In the genomic region with DNA sequence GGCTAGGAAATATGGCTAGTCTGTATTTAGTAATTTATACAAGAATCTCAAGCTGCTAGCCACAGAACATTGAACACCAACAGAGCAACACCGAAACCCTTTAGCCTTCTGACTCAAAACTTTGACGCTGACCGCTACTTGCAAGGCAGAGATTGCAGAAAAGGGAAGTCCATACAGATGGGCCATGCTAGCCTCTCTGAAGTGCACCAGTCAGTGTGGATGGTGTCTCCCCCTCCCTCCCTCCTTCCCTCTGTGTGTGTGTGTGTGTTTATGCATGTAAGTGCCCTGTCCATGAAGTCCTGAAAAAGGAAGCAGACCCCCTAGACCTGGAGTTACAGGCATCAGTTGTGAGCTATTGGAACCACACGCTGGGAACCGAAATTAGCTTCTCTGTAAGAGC, we compare ENCODE assay signal across 20 mouse cellular contexts. TPM values are rescaled to one million over a fixed set of nuclear protein-coding genes. Genes with fewer than 3 reads are reported as not detected.
DNase-seq lines count a peak whose midpoint lies in the region; ATAC-seq and TF ChIP-seq lines count a peak whose summit lies in the region.
"Had no signal": no experiment of that assay in that cellular context is flagged by ENCODE, and none has a peak within 500 bp of the region (broad histone marks: within the 10 kb centered on the region; RNA-seq: fewer than 3 reads in every experiment).

No protein-coding gene starts in this region.

- no peak for DNase-seq in spleen, adult 2 months (ENCODE audit: low read depth in 1 of 2, low spot score in 2 of 2)
- no peak for DNase-seq in spleen, adult 12 weeks (ENCODE audit: low spot score)
- no peak for DNase-seq in adrenal gland, adult 8-10 months
- no peak for DNase-seq in retina, embryonic 14.5 days (ENCODE audit: low spot score)
- DNase-seq: adrenal gland, postnatal 14 days; cerebellum, adult 9-11 months; embryo, embryonic 11 days; midbrain, embryonic 14.5 days; thymus, adult 18-20 months had no signal

- no peak overlapping the region for H3K4me3 ChIP-seq in spleen, adult 2 months (ENCODE audit: extremely low read depth, insufficient read depth, insufficient read length)
- no peak overlapping the region for H3K4me3 ChIP-seq in bone marrow macrophage, adult 2 months (ENCODE audit: insufficient read depth, low read length)
- H3K4me3 ChIP-seq in megakaryocyte, embryonic 14.5 days (replicated peaks), result peak overlapping the region; percentile 9
- H3K4me3 ChIP-seq in intestine, postnatal 0 days (ENCODE audit: low read depth, low read length), result no peak overlapping the region
- H3K4me3 ChIP-seq: embryonic facial prominence, embryonic 15.5 days; forebrain, embryonic 10.5 days; heart, adult 2 months; hindbrain, embryonic 13.5 days; kidney, embryonic 15.5 days; left cerebral cortex, adult 2 months; limb, embryonic 10.5 days; liver, embryonic 12.5 days had no signal

- no peak overlapping the region for H3K9ac ChIP-seq in intestine, postnatal 0 days (ENCODE audit: low read depth, low read length)
- H3K9ac ChIP-seq: embryonic facial prominence, embryonic 15.5 days; hindbrain, embryonic 13.5 days; kidney, embryonic 15.5 days; liver, embryonic 12.5 days had no signal

- H3K36me3 ChIP-seq in spleen, adult 2 months (ENCODE audit: control insufficient read depth, insufficient read depth, low read length), result no peaks in the 10 kb centered on the region
- no peaks in the 10 kb centered on the region for H3K36me3 ChIP-seq in megakaryocyte, embryonic 14.5 days (replicated peaks; ENCODE audit: low read length)
- H3K36me3 ChIP-seq in intestine, postnatal 0 days (ENCODE audit: control insufficient read depth, insufficient read depth), result no peaks in the 10 kb centered on the region
- H3K36me3 ChIP-seq: embryonic facial prominence, embryonic 15.5 days; forebrain, embryonic 10.5 days; hindbrain, embryonic 13.5 days; kidney, embryonic 15.5 days; limb, embryonic 10.5 days; liver, embryonic 12.5 days had no signal

- ATAC-seq in intestine, postnatal 0 days, result no peak
- ATAC-seq: liver, embryonic 12.5 days had no signal

- TF ChIP-seq POLR2A in spleen, adult 2 months (IDR thresholded peaks at IDR 0.05; ENCODE audit: low read depth, low read length), result no peak
- no peak for TF ChIP-seq POLR2A in bone marrow macrophage, adult 2 months (IDR thresholded peaks at IDR 0.05; ENCODE audit: borderline replicate concordance, low read depth, low read length)

- peaks cover 8% of the 10 kb centered on the region for H3K9me3 ChIP-seq in megakaryocyte, embryonic 14.5 days
- H3K9me3 ChIP-seq in intestine, postnatal 0 days (ENCODE audit: control insufficient read depth), result no peaks in the 10 kb centered on the region
- H3K9me3 ChIP-seq: embryonic facial prominence, embryonic 15.5 days; forebrain, embryonic 10.5 days; hindbrain, embryonic 13.5 days; kidney, embryonic 15.5 days; limb, embryonic 10.5 days; liver, embryonic 12.5 days had no signal

- H3K4me2 ChIP-seq in intestine, postnatal 0 days (replicated peaks; ENCODE audit: low read depth), result no peak overlapping the region
- H3K4me2 ChIP-seq: embryonic facial prominence, embryonic 15.5 days; hindbrain, embryonic 13.5 days; kidney, embryonic 15.5 days; liver, embryonic 12.5 days had no signal

- 43% methylated on average over 5 of the region's 5 CpGs for WGBS in spleen, adult 2 months
- WGBS in intestine, postnatal 0 days, result 75% methylated on average over 5 of the region's 5 CpGs

- H3K27ac ChIP-seq in spleen, adult 2 months (ENCODE audit: insufficient read depth, low read length), result peak overlapping the region; percentile 27; the same call in 1 of the 2 replicates
- peak overlapping the region; percentile 85 for H3K27ac ChIP-seq in bone marrow macrophage, adult 2 months (ENCODE audit: insufficient read depth, low read depth, low read length)
- no peak overlapping the region for H3K27ac ChIP-seq in intestine, postnatal 0 days (ENCODE audit: low read depth, low read length)
- H3K27ac ChIP-seq: embryonic facial prominence, embryonic 15.5 days; forebrain, embryonic 10.5 days; heart, adult 2 months; hindbrain, embryonic 13.5 days; kidney, embryonic 15.5 days; left cerebral cortex, adult 2 months; limb, embryonic 10.5 days; liver, embryonic 12.5 days had no signal

- TF ChIP-seq CTCF in spleen, adult 2 months (IDR thresholded peaks at IDR 0.05; ENCODE audit: extremely low read depth, insufficient read depth, insufficient read length, insufficient replicate concordance), result no peak
- no peak for TF ChIP-seq CTCF in bone marrow macrophage, adult 2 months (IDR thresholded peaks at IDR 0.05; ENCODE audit: low read depth, low read length)
- TF ChIP-seq CTCF in intestine, postnatal 0 days (IDR thresholded peaks at IDR 0.05; ENCODE audit: low read depth), result no peak

- H3K27me3 ChIP-seq in spleen, adult 2 months (ENCODE audit: control insufficient read depth, insufficient read depth, low read length), result no peaks in the 10 kb centered on the region
- H3K27me3 ChIP-seq in megakaryocyte, embryonic 14.5 days (replicated peaks), result no peaks in the 10 kb centered on the region
- no peaks in the 10 kb centered on the region for H3K27me3 ChIP-seq in intestine, postnatal 0 days (replicated peaks; ENCODE audit: control insufficient read depth, insufficient read depth, low read length)
- H3K27me3 ChIP-seq: embryonic facial prominence, embryonic 15.5 days; hindbrain, embryonic 13.5 days; kidney, embryonic 15.5 days; liver, embryonic 12.5 days had no signal

- H3K4me1 ChIP-seq in spleen, adult 2 months (ENCODE audit: control insufficient read depth, insufficient read depth, insufficient read length), result peaks cover 10% of the 10 kb centered on the region
- peaks cover 36% of the 10 kb centered on the region for H3K4me1 ChIP-seq in bone marrow macrophage, adult 2 months (ENCODE audit: control insufficient read depth, insufficient read depth, low read length)
- H3K4me1 ChIP-seq in megakaryocyte, embryonic 14.5 days, result peaks cover 20% of the 10 kb centered on the region
- no peaks in the 10 kb centered on the region for H3K4me1 ChIP-seq in intestine, postnatal 0 days (replicated peaks; ENCODE audit: control insufficient read depth, insufficient read depth, low read length)
- H3K4me1 ChIP-seq: hindbrain, embryonic 13.5 days; limb, embryonic 10.5 days had no signal

RNA-seq across cellular contexts. Expression of a gene that starts 33.6 kb away (rescaled TPM):
- 12.6 and 13.7 TPM in 2 replicates for polyA plus RNA-seq in spleen, adult 2 months (2012; rRNA removed)
- 64.7 and 68.7 TPM in 2 replicates for polyA plus RNA-seq in bone marrow macrophage, adult 2 months (2012; ENCODE audit: insufficient read depth, insufficient read length, missing spikeins)
- 17.1 TPM in 1 of 2 replicates, not detected in the other for polyA plus RNA-seq in megakaryocyte, embryonic 14.5 days (2012; ENCODE audit: insufficient read depth, low replicate concordance)
- total RNA-seq in adrenal gland, adult 8-10 months (2022), result 10 to 100 TPM; 66.7 to 95.8 (median 82.7) TPM
- 33.8 and 39.7 TPM in 2 replicates for polyA plus RNA-seq in intestine, postnatal 0 days (2015; fragmentation: Nextera tagmentation; extraction: Ambion mirVana)

RNA-seq across cellular contexts. Expression of a gene that starts 33.6 kb away (rescaled TPM):
- polyA plus RNA-seq in spleen, adult 2 months (2012; rRNA removed), result 6.0 and 6.4 TPM in 2 replicates
- polyA plus RNA-seq in bone marrow macrophage, adult 2 months (2012; ENCODE audit: insufficient read depth, insufficient read length, missing spikeins), result 66.9 and 71.4 TPM in 2 replicates
- 0.88 and 1.2 TPM in 2 replicates for polyA plus RNA-seq in megakaryocyte, embryonic 14.5 days (2012; ENCODE audit: insufficient read depth, low replicate concordance)
- 10 to 100 TPM; 42.4 to 76.6 (median 60.0) TPM for total RNA-seq in adrenal gland, adult 8-10 months (2022)
- polyA plus RNA-seq in intestine, postnatal 0 days (2015; fragmentation: Nextera tagmentation; extraction: Ambion mirVana), result 53.5 and 62.6 TPM in 2 replicates
